Mouse (Mus musculus): ENCODE measurements around the gene Zc3h18. TPM values are rescaled to one million over a fixed set of nuclear protein-coding genes. Genes with fewer than 3 reads are reported as not detected.
A peak's percentile ranks its signal among the peaks of the same experiment; 100 is the strongest.

The Zc3h18 gene
- polyA plus RNA-seq, 1 experiment from 2014 or later: 30.2 TPM

GRCm38 (mm10) chr8:122398186-122398585 is 21.8 kb downstream of the Zc3h18 start:
- H3K4me1 ChIP-seq (replicated peaks): no peaks in the 10 kb centered on the region
- no peak overlapping the region for H3K4me3 ChIP-seq (replicated peaks)
- no peaks in the 10 kb centered on the region for H3K27me3 ChIP-seq
- no peak overlapping the region for H3K4me2 ChIP-seq
- H3K36me3 ChIP-seq: peaks cover 92% of the 10 kb centered on the region
- WGBS (ENCODE audit: insufficient replicate concordance): 89% methylated on average over 9 of the region's 9 CpGs
- ATAC-seq (ENCODE audit: low read depth) (no peak), DNase-seq (no peak)
- H3K27ac ChIP-seq: no peak overlapping the region
- H3K9ac ChIP-seq: no peak overlapping the region
- no peaks in the 10 kb centered on the region for H3K9me3 ChIP-seq (replicated peaks)

- Histone ChIP-seq H3K27me3 (no peaks in the 10 kb centered on the region), H3K9me3 (replicated peaks) (no peaks in the 10 kb centered on the region), H3K9ac (no peak overlapping the region), H3K4me3 (replicated peaks) (no peak overlapping the region), H3K4me1 (replicated peaks) (peaks cover 21% of the 10 kb centered on the region), H3K36me3 (peaks cover 100% of the 10 kb centered on the region), H3K27ac (peak overlapping the region; percentile 50), H3K4me2 (no peak overlapping the region)
- ATAC-seq (ENCODE audit: low read depth): peak; percentile 63
- WGBS (ENCODE audit: insufficient replicate concordance): 29% methylated on average over 9 of the region's 9 CpGs
- no peak for DNase-seq
Measured at GRCm38 (mm10) chr8:122405146-122405805, 28.9 kb downstream of the Zc3h18 start.

DNA sequence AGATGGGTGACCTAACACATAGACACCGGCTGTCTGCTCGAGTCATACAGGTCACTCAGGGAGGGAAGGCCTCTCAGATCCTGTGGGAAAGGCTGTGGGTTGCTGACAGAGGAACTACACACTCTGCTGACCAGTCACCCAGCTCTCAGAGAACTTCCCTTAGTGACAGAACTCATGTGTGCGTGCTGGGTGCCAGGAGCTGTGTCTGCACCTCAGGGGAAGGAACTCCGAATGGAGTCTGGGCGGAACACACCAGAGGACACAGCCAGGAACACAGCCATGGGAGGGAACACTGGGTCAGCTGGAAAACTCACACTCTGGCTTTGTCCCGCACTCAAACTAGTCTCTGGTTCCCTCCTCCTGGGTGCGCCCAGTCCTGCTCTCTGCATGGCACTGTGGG is 31.3 kb downstream of the Zc3h18 start:
- no peak for ATAC-seq (ENCODE audit: low read depth)
- H3K9ac ChIP-seq: no peak overlapping the region
- H3K4me2 ChIP-seq: no peak overlapping the region
- H3K36me3 ChIP-seq: peaks cover 100% of the 10 kb centered on the region
- DNase-seq: no peak
- H3K27ac ChIP-seq: no peak overlapping the region
- no peaks in the 10 kb centered on the region for H3K27me3 ChIP-seq
- H3K9me3 ChIP-seq (replicated peaks): no peaks in the 10 kb centered on the region
- 85% methylated on average over 7 of the region's 7 CpGs for WGBS (ENCODE audit: insufficient replicate concordance)
- H3K4me3 ChIP-seq (replicated peaks): no peak overlapping the region
- peaks cover 21% of the 10 kb centered on the region for H3K4me1 ChIP-seq (replicated peaks)

DNA sequence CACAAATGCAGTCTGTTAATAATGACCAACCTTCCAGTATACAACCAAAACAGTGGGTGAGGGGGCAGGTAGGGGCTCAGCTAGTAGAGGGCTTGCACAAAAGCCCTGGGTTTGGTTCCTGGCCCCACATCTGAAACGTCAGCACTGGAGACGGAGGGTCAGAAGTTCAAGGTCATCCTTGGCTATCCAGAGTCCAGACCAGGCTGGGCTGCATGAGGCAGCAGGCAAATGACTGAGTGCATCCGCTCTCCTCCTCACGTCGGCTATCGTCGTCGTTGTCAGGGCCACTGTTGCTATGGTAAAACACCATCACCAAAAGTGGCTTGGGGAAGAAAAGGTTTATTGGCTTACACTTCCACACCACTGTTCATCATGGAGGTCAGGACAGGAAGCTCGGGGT is 37.9 kb downstream of the Zc3h18 start:
- no peak overlapping the region for H3K9ac ChIP-seq
- peaks cover 96% of the 10 kb centered on the region for H3K36me3 ChIP-seq
- no peaks in the 10 kb centered on the region for H3K9me3 ChIP-seq (replicated peaks)
- H3K27ac ChIP-seq: no peak overlapping the region
- peaks cover 8% of the 10 kb centered on the region; the same call in 1 of the 2 replicates for H3K4me1 ChIP-seq (replicated peaks)
- no peak overlapping the region for H3K4me2 ChIP-seq
- H3K4me3 ChIP-seq (replicated peaks): no peak overlapping the region
- H3K27me3 ChIP-seq: no peaks in the 10 kb centered on the region
- WGBS (ENCODE audit: insufficient replicate concordance): 84% methylated on average over 9 of the region's 9 CpGs
- ATAC-seq (ENCODE audit: low read depth): no peak
- DNase-seq: no peak

GRCm38 (mm10) chr8:122415554-122415953 is 39.1 kb downstream of the Zc3h18 start:
- Histone ChIP-seq H3K4me3 (replicated peaks) (no peak overlapping the region), H3K27ac (peak overlapping the region; percentile 29), H3K4me2 (no peak overlapping the region), H3K9me3 (replicated peaks) (no peaks in the 10 kb centered on the region), H3K9ac (no peak overlapping the region), H3K4me1 (replicated peaks) (peaks cover 8% of the 10 kb centered on the region; the same call in 1 of the 2 replicates), H3K27me3 (no peaks in the 10 kb centered on the region), H3K36me3 (peaks cover 83% of the 10 kb centered on the region)
- DNase-seq (no peak), ATAC-seq (ENCODE audit: low read depth) (no peak)
- WGBS (ENCODE audit: insufficient replicate concordance): 47% methylated on average over 6 of the region's 6 CpGs

- no peak overlapping the region for H3K4me3 ChIP-seq (replicated peaks)
- WGBS (ENCODE audit: insufficient replicate concordance): 72% methylated on average over 9 of the region's 9 CpGs
- H3K27me3 ChIP-seq: no peaks in the 10 kb centered on the region
- peaks cover 42% of the 10 kb centered on the region for H3K36me3 ChIP-seq
- DNase-seq (no peak), ATAC-seq (ENCODE audit: low read depth) (no peak)
- no peak overlapping the region for H3K9ac ChIP-seq
- H3K4me1 ChIP-seq (replicated peaks): peaks cover 9% of the 10 kb centered on the region; the same call in 1 of the 2 replicates
- no peak overlapping the region for H3K27ac ChIP-seq
- no peaks in the 10 kb centered on the region for H3K9me3 ChIP-seq (replicated peaks)
- no peak overlapping the region for H3K4me2 ChIP-seq
Measured at GRCm38 (mm10) chr8:122419881-122420555, 43.6 kb downstream of the Zc3h18 start.

DNA sequence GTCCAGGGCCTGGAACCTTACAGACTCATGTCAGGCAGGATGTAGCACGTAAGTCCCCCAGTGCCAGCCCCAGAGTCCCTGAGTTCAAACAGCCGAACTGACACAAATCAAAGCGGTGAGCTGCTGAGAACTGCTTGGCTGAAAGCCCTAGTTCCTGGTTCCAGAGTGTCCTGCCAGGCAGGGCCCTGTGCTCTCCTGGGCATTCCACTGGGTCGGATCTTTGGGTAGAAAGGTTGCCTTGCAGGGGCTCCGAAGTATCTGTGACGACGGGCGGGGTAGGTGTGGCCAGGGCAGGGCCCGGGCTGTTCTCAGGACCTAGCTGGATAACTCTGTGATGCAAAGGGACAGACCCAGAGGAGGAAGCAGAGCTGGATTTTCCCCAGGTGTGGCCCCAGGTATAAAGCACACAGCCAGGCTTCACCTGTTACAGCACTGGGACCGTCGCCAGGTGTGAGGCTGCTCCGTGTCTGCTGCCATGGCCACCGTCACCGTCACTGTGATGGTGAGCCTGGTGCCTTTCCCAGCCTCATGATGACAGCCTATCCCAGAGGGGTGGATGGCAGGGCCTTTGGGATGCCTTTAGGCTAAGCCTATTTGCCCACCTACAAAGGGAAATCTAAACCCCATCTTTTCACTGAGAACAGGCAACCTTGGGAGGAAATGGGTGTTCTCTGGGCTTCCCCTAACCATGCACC is 45.1 kb downstream of the Zc3h18 start, which contains the start of gene Il17c:
Gene Il17c (plus strand): TSS at position 645 of the 695 bp plus-strand sequence.
- H3K36me3 ChIP-seq: peaks cover 39% of the 10 kb centered on the region
- 0 out of 2 replicates have a peak, but pooled peaks cover 4% of the 10 kb centered on the region for H3K4me1 ChIP-seq (replicated peaks)
- no peaks in the 10 kb centered on the region for H3K9me3 ChIP-seq (replicated peaks)
- H3K27me3 ChIP-seq: no peaks in the 10 kb centered on the region
- DNase-seq (no peak), ATAC-seq (ENCODE audit: low read depth) (no peak)
- no peak within 1 kb of the TSS for H3K27ac ChIP-seq
- no peak within 1 kb of the TSS for H3K4me2 ChIP-seq
- no peak within 1 kb of the TSS for H3K9ac ChIP-seq
- H3K4me3 ChIP-seq (replicated peaks): no peak within 1 kb of the TSS
- WGBS (ENCODE audit: insufficient replicate concordance): 71% methylated on average over 14 of the region's 14 CpGs

DNA sequence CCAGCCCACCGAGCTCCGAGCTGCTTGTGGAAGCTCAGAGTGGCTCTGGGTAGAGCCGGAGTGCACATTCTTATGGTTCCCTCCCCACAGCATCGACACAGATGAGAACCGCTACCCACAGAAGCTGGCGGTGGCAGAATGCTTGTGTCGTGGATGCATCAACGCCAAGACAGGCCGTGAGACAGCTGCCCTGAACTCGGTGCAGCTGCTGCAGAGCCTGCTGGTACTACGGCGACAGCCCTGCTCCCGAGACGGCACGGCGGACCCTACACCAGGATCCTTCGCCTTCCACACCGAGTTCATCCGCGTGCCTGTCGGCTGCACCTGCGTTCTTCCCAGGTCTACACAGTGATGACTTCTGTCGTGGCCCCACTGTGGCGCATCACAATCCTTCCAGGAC is 46.8 kb downstream of the Zc3h18 start:
- DNase-seq (no peak), ATAC-seq (ENCODE audit: low read depth) (no peak)
- Histone ChIP-seq H3K27ac (no peak overlapping the region), H3K4me3 (replicated peaks) (no peak overlapping the region), H3K4me2 (no peak overlapping the region), H3K36me3 (peaks cover 29% of the 10 kb centered on the region), H3K9me3 (replicated peaks) (no peaks in the 10 kb centered on the region), H3K4me1 (replicated peaks) (0 out of 2 replicates have a peak, but pooled peaks cover 4% of the 10 kb centered on the region), H3K9ac (no peak overlapping the region), H3K27me3 (no peaks in the 10 kb centered on the region)
- 84% methylated on average over 24 of the region's 24 CpGs for whole genome bisulfite sequencing (ENCODE audit: insufficient replicate concordance)

DNA sequence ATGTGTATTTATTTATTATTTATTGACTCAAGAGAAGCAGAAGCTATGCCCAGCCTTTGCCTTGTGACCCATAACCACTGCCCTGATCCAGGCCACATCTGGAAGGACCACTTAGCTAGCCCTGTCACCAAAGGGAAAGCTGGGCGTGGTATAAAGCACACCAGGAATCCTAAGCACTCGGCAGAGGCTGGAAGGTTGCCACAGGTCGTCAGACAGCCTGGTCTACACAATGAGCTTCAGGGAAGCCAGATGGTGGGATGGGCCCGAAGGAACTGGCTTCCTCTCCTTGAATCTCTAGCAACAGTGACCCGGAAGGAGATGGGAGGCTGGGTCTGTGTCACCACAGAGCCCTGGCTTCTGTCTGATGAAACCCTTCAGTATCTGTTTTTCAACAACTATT is 47.2 kb downstream of the Zc3h18 start:
- Histone ChIP-seq H3K4me2 (no peak overlapping the region), H3K9ac (no peak overlapping the region), H3K4me1 (replicated peaks) (0 out of 2 replicates have a peak, but pooled peaks cover 4% of the 10 kb centered on the region), H3K27ac (no peak overlapping the region), H3K27me3 (no peaks in the 10 kb centered on the region), H3K36me3 (peaks cover 24% of the 10 kb centered on the region), H3K9me3 (replicated peaks) (no peaks in the 10 kb centered on the region), H3K4me3 (replicated peaks) (no peak overlapping the region)
- DNase-seq (no peak), ATAC-seq (ENCODE audit: low read depth) (no peak)
- 57% methylated on average over 5 of the region's 5 CpGs for WGBS (ENCODE audit: insufficient replicate concordance)

DNA sequence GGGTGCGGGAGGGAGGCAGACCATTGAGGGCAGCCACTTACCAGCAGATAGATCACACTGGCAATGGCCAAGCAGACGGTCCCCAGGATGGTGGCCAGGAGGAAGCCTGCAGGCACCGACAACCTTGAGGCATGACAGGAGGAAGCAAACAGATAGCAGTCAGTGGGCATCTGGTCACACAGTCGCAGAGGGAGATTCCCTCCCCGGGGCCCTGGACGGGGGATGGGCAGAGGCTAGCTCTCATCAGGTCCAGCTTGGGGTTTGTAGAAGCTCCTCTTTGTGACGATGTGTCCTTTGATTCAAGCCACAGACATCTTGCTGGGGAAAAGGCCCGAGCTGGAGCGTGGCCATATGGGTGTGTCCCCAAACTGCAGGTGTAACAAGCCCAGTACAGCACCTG is 49.7 kb downstream of the Zc3h18 start:
- WGBS (ENCODE audit: insufficient replicate concordance): 50% methylated on average over 9 of the region's 9 CpGs
- DNase-seq: no peak

DNA sequence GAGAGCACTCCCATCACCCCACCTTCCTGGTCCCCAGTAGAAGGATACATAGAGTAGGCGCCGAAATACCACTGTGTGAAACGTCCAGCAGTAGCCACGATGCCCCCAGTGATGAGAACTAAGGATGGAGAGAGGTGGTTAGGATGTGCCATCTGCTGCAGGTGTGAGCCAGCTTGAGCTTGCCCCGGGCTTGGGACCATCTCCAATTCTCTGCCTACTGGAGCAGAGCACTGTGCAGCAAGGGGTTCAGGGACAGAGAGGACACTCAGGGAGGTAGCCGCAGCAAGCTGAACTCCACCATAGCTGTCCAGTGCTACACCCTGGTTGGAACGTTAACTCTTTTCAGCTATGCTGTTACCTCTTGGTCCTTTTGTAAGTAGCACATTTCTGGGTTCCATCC is 51.2 kb downstream of the Zc3h18 start:
- WGBS (ENCODE audit: insufficient replicate concordance): 89% methylated on average over 7 of the region's 7 CpGs

More for the DNA sequence above, 49.7 kb downstream of the Zc3h18 start:
- H3K9me3 ChIP-seq (replicated peaks): no peaks in the 10 kb centered on the region
- no peak overlapping the region for H3K9ac ChIP-seq
- no peak overlapping the region for H3K4me3 ChIP-seq (replicated peaks)
- H3K4me2 ChIP-seq: no peak overlapping the region
- H3K36me3 ChIP-seq: peaks cover 20% of the 10 kb centered on the region
- no peak overlapping the region for H3K27ac ChIP-seq
- peaks cover 15% of the 10 kb centered on the region for H3K4me1 ChIP-seq (replicated peaks)
- no peaks in the 10 kb centered on the region for H3K27me3 ChIP-seq
- ATAC-seq (ENCODE audit: low read depth): no peak

More for the DNA sequence above, 51.2 kb downstream of the Zc3h18 start:
- Histone ChIP-seq H3K9me3 (replicated peaks) (no peaks in the 10 kb centered on the region), H3K9ac (no peak overlapping the region), H3K27me3 (peaks cover 12% of the 10 kb centered on the region; the same call in 1 of the 2 replicates), H3K36me3 (peaks cover 20% of the 10 kb centered on the region), H3K4me2 (no peak overlapping the region), H3K4me3 (replicated peaks) (no peak overlapping the region), H3K27ac (no peak overlapping the region), H3K4me1 (replicated peaks) (peaks cover 25% of the 10 kb centered on the region)
- ATAC-seq (ENCODE audit: low read depth) (no peak), DNase-seq (no peak)
